Mouse (Mus musculus) adrenal gland, postnatal 4 days (tissue): ENCODE results near the gene Wnt3a. TPM values are rescaled to one million over a fixed set of nuclear protein-coding genes. Genes with fewer than 3 reads are reported as not detected.
A peak's percentile ranks its signal among the peaks of the same experiment; 100 is the strongest.
"Not testable (repeated sequence)": the region's sequence is repeated elsewhere in the genome, so short reads cannot be mapped to it uniquely, and the experiment has no call there.

Source experiments
- DNase-seq, 2 experiments: peaks; one replicate each; pipeline ENCODE4 v3.0.0; 2021 to 2022; ENCODE audit warnings: low spot score in 2 of 2, mixed read lengths in 2 of 2
- microRNA-seq: library from miRNA; unstranded; fragments of <30 nt; microRNA quantifications from one replicate; pipeline ENCODE4 v1.2.0, GENCODE M21; 2021
- total RNA-seq, 2 experiments: library from RNA; stranded (reverse); gene quantifications; 2 replicates each; pipeline ENCODE4 v1.2.3; 2021

Gene Wnt3a
- total RNA-seq, 2 experiments from 2014 or later: not detected

GRCm38 (mm10) chr11:59222306-59222705 lies 68.2 kb downstream of the Wnt3a start:
- no peak for DNase-seq

- DNase-seq: no peak
Measured at GRCm38 (mm10) chr11:59221604-59222003, 68.9 kb downstream of the Wnt3a start.

- DNase-seq: no peak
Measured at GRCm38 (mm10) chr11:59219064-59219463, 71.5 kb downstream of the Wnt3a start.

GRCm38 (mm10) chr11:59218389-59218998 lies 72.1 kb downstream of the Wnt3a start:
- DNase-seq: no peak

GRCm38 (mm10) chr11:59216955-59217354 lies 73.6 kb downstream of the Wnt3a start:
- DNase-seq: no peak

- no peak for DNase-seq
Measured at GRCm38 (mm10) chr11:59212892-59213494, 77.6 kb downstream of the Wnt3a start.

- not testable (repeated sequence) for DNase-seq
Measured at GRCm38 (mm10) chr11:59212320-59212719, 78.2 kb downstream of the Wnt3a start.

- not testable (repeated sequence) for DNase-seq
Measured at GRCm38 (mm10) chr11:59211561-59211960, 79.0 kb downstream of the Wnt3a start.

- DNase-seq: no peak
Measured at GRCm38 (mm10) chr11:59210020-59210419, 80.5 kb downstream of the Wnt3a start.

- no peak for DNase-seq
Measured at GRCm38 (mm10) chr11:59209580-59209979, 81.0 kb downstream of the Wnt3a start.

- DNase-seq: peak; percentile 53 to 54
Measured at GRCm38 (mm10) chr11:59209003-59209441, 81.5 kb downstream of the Wnt3a start.

GRCm38 (mm10) chr11:59208153-59208831 lies 82.3 kb downstream of the Wnt3a start, which contains the start of gene 2310033P09Rik:
TSS of gene 2310033P09Rik (plus strand) at chr11:59208321.
- DNase-seq: peak; percentile 77 to 83

- peak; percentile 89 to 90 for DNase-seq
Measured at GRCm38 (mm10) chr11:59202081-59202995, 88.2 kb downstream of the Wnt3a start, which contains the start of gene Mrpl55. TSS of gene Mrpl55 (plus strand) at chr11:59202486.

GRCm38 (mm10) chr11:59201216-59202002 lies 89.1 kb downstream of the Wnt3a start:
- no peak for DNase-seq

Small RNA genes within 50 kb of the gene (microRNA-seq; reads per million reads assigned to microRNA genes)
- not detected for gene Gm24756

Other genes with a start within 250 kb of the Wnt3a start
- gene Obscn, start 154.3 kb downstream of the Wnt3a start, total RNA-seq: 10 to 100 TPM in 1 of 2 experiments, 1 to 10 TPM in 1; 9.0 to 22.3 TPM
- 10 to 100 TPM; 17.7 to 18.4 TPM for gene Iba57, start 127.0 kb downstream of the Wnt3a start, total RNA-seq
- gene Gjc2, start 107.5 kb downstream of the Wnt3a start, total RNA-seq: under 1 TPM; 0.59 to 0.62 TPM
- 10 to 100 TPM; 58.9 to 62.8 TPM for gene Guk1, start 98.5 kb downstream of the Wnt3a start, total RNA-seq
- 10 to 100 TPM; 52.0 to 57.9 TPM for gene Mrpl55, start 88.3 kb downstream of the Wnt3a start, total RNA-seq
- gene 2310033P09Rik, start 82.4 kb downstream of the Wnt3a start, total RNA-seq: 10 to 100 TPM; 27.3 to 32.2 TPM
- 100 to 1,000 TPM; 375 to 388 TPM for gene Arf1, start 62.5 kb downstream of the Wnt3a start, total RNA-seq
- 1 to 10 TPM; 1.9 to 2.5 TPM for gene Wnt9a, start 16.2 kb upstream of the Wnt3a start, total RNA-seq
- gene Prss38, start 84.9 kb upstream of the Wnt3a start, total RNA-seq: not detected
- 10 to 100 TPM; 11.4 to 12.1 TPM for gene Jmjd4, start 159.3 kb upstream of the Wnt3a start, total RNA-seq
- 10 to 100 TPM; 73.3 to 76.6 TPM for gene Snap47, start 160.4 kb upstream of the Wnt3a start, total RNA-seq
- gene Zfp867, start 181.7 kb upstream of the Wnt3a start, total RNA-seq: 10 to 100 TPM in 1 of 2 experiments, 1 to 10 TPM in 1; 9.7 to 10.1 TPM
- gene Zkscan17, start 236.0 kb upstream of the Wnt3a start, total RNA-seq: 10 to 100 TPM; 37.3 to 38.1 TPM